Mouse (Mus musculus) lung, adult 10 weeks (tissue): ENCODE data around the gene Slitrk2. TPM values are rescaled to one million over a fixed set of nuclear protein-coding genes. Genes with fewer than 3 reads are reported as not detected.

Experiments used
- polyA plus RNA-seq: library from polyadenylated mRNA; stranded (reverse); fragments of 350-450 nt; fragmentation: Illumina TruSeq; extraction: RNeasy Lipid Tissue Mini Kit (QIAGEN cat#74804); gene quantifications from one replicate; pipeline ENCODE4 v1.2.3, GENCODE M21; 2014; ENCODE audit warnings: low read depth, low replicate concordance; ENCODE audit not compliant: insufficient read depth

Gene Slitrk2
- not detected for polyA plus RNA-seq

GRCm38 (mm10) chrX:66648911-66649620, at the start of gene Slitrk2:
Gene Slitrk2 (plus strand): TSS chrX:66649318.

